Mouse (Mus musculus) erythroblast, embryonic 14.5 days (primary cell): ENCODE data around the gene Fam129a.

Experiments
- GATA1 ChIP-seq: IDR thresholded peaks from 2 replicates; pipeline ENCODE4 v1.6.1; 2012; ENCODE audit warnings: low read length, inconsistent platforms, mixed read lengths
- TAL1 ChIP-seq: IDR thresholded peaks from 3 replicates; pipeline ENCODE4 v1.6.1; 2012; ENCODE audit warnings: low read length, inconsistent platforms, mixed read lengths

GRCm38 (mm10) chr1:151637351-151637922 lies 66.5 kb downstream of the Fam129a start:
- TF ChIP-seq TAL1 (no peak), GATA1 (no peak)
